Mouse (Mus musculus) MEL (cell line): ENCODE data around the gene Parp16. TPM values are rescaled to one million over a fixed set of nuclear protein-coding genes. Genes with fewer than 3 reads are reported as not detected.

Source experiments
- DNase-seq: peaks from one replicate; pipeline ENCODE4 v3.0.0; 2011; ENCODE audit warnings: low read depth, low spot score
- H3K27ac ChIP-seq: 2 replicates; pipeline ENCODE4 v1.5.1; 2012; ENCODE audit warnings: low read depth, mild to moderate bottlenecking, control low read depth, low read length, moderate library complexity; ENCODE audit not compliant: control insufficient read depth
- H3K27me3 ChIP-seq, 2 experiments: fragments of 150-350 bp in 1 of 2; sonication (generic) in 1 of 2; 2 replicates each; pipeline ENCODE4 v1.6.1; 2012; ENCODE audit warnings: low read length in 2 of 2, mild to moderate bottlenecking in 2 of 2, improper control_type of control experiment in 1 of 2, moderate library complexity in 1 of 2; ENCODE audit not compliant: insufficient read depth in 2 of 2, control insufficient read depth in 1 of 2
- H3K36me3 ChIP-seq, 2 experiments: 2 replicates each; pipeline ENCODE4 v1.6.1; 2012 to 2014; ENCODE audit warnings: low read length in 2 of 2, improper control_type of control experiment in 1 of 2, inconsistent platforms in 1 of 2, mild to moderate bottlenecking in 1 of 2; ENCODE audit not compliant: insufficient read depth in 2 of 2, control insufficient read depth in 1 of 2
- H3K4me1 ChIP-seq, 2 experiments: fragments of 150-350 bp in 1 of 2; sonication (generic) in 1 of 2; 2 replicates each; pipeline ENCODE4 v1.6.1; 2012; ENCODE audit warnings: low read length in 2 of 2, improper control_type of control experiment in 1 of 2, mild to moderate bottlenecking in 1 of 2; ENCODE audit not compliant: insufficient read depth in 2 of 2, control insufficient read depth in 1 of 2
- H3K4me3 ChIP-seq, 2 experiments: fragments of 150-350 bp in 1 of 2; sonication (generic) in 1 of 2; 2 replicates each; pipeline ENCODE4 v1.5.1; 2012; ENCODE audit warnings: low read depth in 2 of 2, low read length in 2 of 2, mild to moderate bottlenecking in 2 of 2, moderate library complexity in 2 of 2, control low read depth in 1 of 2, improper control_type of control experiment in 1 of 2; ENCODE audit not compliant: control insufficient read depth in 1 of 2, insufficient read depth in 1 of 2
- H3K79me2 ChIP-seq: 2 replicates; pipeline ENCODE4 v1.6.1; 2012; ENCODE audit warnings: mild to moderate bottlenecking, low read length, moderate library complexity; ENCODE audit not compliant: control insufficient read depth, poor library complexity, insufficient read depth
- H3K9ac ChIP-seq: 2 replicates; pipeline ENCODE4 v1.6.1; 2012; ENCODE audit warnings: low read depth, mild to moderate bottlenecking, control low read depth, low read length, moderate library complexity; ENCODE audit not compliant: control insufficient read depth, poor library complexity, severe bottlenecking
- H3K9me3 ChIP-seq: fragments of 150-350 bp; sonication (generic); replicated peaks from 2 replicates; pipeline ENCODE4 v1.6.1; 2012; ENCODE audit warnings: mild to moderate bottlenecking, low read length, improper control_type of control experiment, moderate library complexity; ENCODE audit not compliant: insufficient read depth
- BHLHE40 ChIP-seq: IDR thresholded peaks from 2 replicates; pipeline ENCODE4 v1.6.1; 2012; ENCODE audit warnings: low read depth, mild to moderate bottlenecking, inconsistent platforms, low read length, improper control_type of control experiment, borderline replicate concordance
- CHD1 ChIP-seq: IDR thresholded peaks from 2 replicates; pipeline ENCODE4 v1.6.1; 2012; ENCODE audit warnings: low read depth, mild to moderate bottlenecking, inconsistent platforms, low read length, improper control_type of control experiment
- CHD2 ChIP-seq: IDR thresholded peaks from 2 replicates; pipeline ENCODE4 v1.6.1; 2011; ENCODE audit warnings: low read length, improper control_type of control experiment
- CTCF ChIP-seq, 3 experiments: IDR thresholded peaks in 2 of 3; conservative IDR thresholded peaks in 1 of 3; 2 replicates each; pipeline ENCODE4 v1.5.1; 2011 to 2012; ENCODE audit warnings: low read length in 3 of 3, low read depth in 2 of 3, mild to moderate bottlenecking in 2 of 3, improper control_type of control experiment in 1 of 3, inconsistent platforms in 1 of 3, mixed read lengths in 1 of 3, moderate library complexity in 1 of 3; ENCODE audit not compliant: control insufficient read depth in 1 of 3, insufficient read depth in 1 of 3, poor library complexity in 1 of 3, severe bottlenecking in 1 of 3
- E2F4 ChIP-seq: IDR thresholded peaks from 2 replicates; pipeline ENCODE4 v1.6.1; 2011; ENCODE audit warnings: low read depth, low read length, improper control_type of control experiment, borderline replicate concordance
- ELF1 ChIP-seq: IDR thresholded peaks from 2 replicates; pipeline ENCODE4 v1.6.1; 2014; ENCODE audit warnings: low read depth, mild to moderate bottlenecking, inconsistent platforms, low read length, improper control_type of control experiment, moderate library complexity
- GABPA ChIP-seq: IDR thresholded peaks from 2 replicates; pipeline ENCODE4 v1.6.1; 2012; ENCODE audit warnings: low read depth, mild to moderate bottlenecking, inconsistent platforms, low read length, improper control_type of control experiment, moderate library complexity
- GATA1 ChIP-seq: IDR thresholded peaks from 2 replicates; pipeline ENCODE4 v1.6.1; 2011; ENCODE audit warnings: low read depth, low read length, improper control_type of control experiment
- JUND ChIP-seq: IDR thresholded peaks from 2 replicates; pipeline ENCODE4 v1.6.1; 2011; ENCODE audit warnings: low read depth, mild to moderate bottlenecking, improper control_type of control experiment, low read length
- KAT2A ChIP-seq: conservative IDR thresholded peaks from 2 replicates; pipeline ENCODE4 v1.6.1; 2012; ENCODE audit warnings: low read depth, low read length, improper control_type of control experiment, inconsistent platforms
- MAX ChIP-seq: IDR thresholded peaks from 2 replicates; pipeline ENCODE4 v1.6.1; 2011; ENCODE audit warnings: low read length, improper control_type of control experiment
- MAZ ChIP-seq: IDR thresholded peaks from 2 replicates; pipeline ENCODE4 v1.6.1; 2012; ENCODE audit warnings: low read depth, mild to moderate bottlenecking, inconsistent platforms, low read length, improper control_type of control experiment
- MYB ChIP-seq: IDR thresholded peaks from 2 replicates; pipeline ENCODE4 v1.6.1; 2011; ENCODE audit warnings: mild to moderate bottlenecking, low read depth, low read length, improper control_type of control experiment
- MYC ChIP-seq: IDR thresholded peaks from 2 replicates; pipeline ENCODE4 v1.6.1; 2011; ENCODE audit warnings: low read depth, mild to moderate bottlenecking, low read length, improper control_type of control experiment, moderate library complexity
- NELFE ChIP-seq: IDR thresholded peaks from 2 replicates; pipeline ENCODE4 v1.6.1; 2011; ENCODE audit warnings: low read depth, low read length, improper control_type of control experiment
- POLR2AphosphoS2 ChIP-seq: IDR thresholded peaks from 2 replicates; pipeline ENCODE4 v1.6.1; 2011; ENCODE audit warnings: low read length, improper control_type of control experiment
- RAD21 ChIP-seq: IDR thresholded peaks from 2 replicates; pipeline ENCODE4 v1.6.1; 2011; ENCODE audit warnings: mild to moderate bottlenecking, low read depth, low read length, improper control_type of control experiment
- SIN3A ChIP-seq: IDR thresholded peaks from 2 replicates; pipeline ENCODE4 v1.6.1; 2012; ENCODE audit warnings: low read length, improper control_type of control experiment, inconsistent platforms
- SMC3 ChIP-seq: IDR thresholded peaks from 2 replicates; pipeline ENCODE4 v1.6.1; 2011; ENCODE audit warnings: low read depth, low read length, improper control_type of control experiment
- TBP ChIP-seq: IDR thresholded peaks from 2 replicates; pipeline ENCODE4 v1.8.0; 2011; ENCODE audit warnings: low read depth, low read length, improper control_type of control experiment
- UBTF ChIP-seq: IDR thresholded peaks from 2 replicates; pipeline ENCODE4 v1.6.1; 2012; ENCODE audit warnings: low read depth, mild to moderate bottlenecking, inconsistent platforms, low read length, improper control_type of control experiment, moderate library complexity, borderline replicate concordance; ENCODE audit not compliant: insufficient read depth
- USF2 ChIP-seq, 2 experiments: IDR thresholded peaks; 2 replicates each; pipeline ENCODE4 v1.6.1; 2011 to 2012; ENCODE audit warnings: improper control_type of control experiment in 2 of 2, low read length in 2 of 2, borderline replicate concordance in 1 of 2, inconsistent platforms in 1 of 2, low read depth in 1 of 2, mild to moderate bottlenecking in 1 of 2; ENCODE audit not compliant: insufficient read depth in 1 of 2
- ZC3H11A ChIP-seq: IDR thresholded peaks from 2 replicates; pipeline ENCODE4 v1.6.1; 2012; ENCODE audit warnings: low read depth, mild to moderate bottlenecking, inconsistent platforms, low read length, improper control_type of control experiment
- ZMIZ1 ChIP-seq: IDR thresholded peaks from 2 replicates; pipeline ENCODE4 v1.6.1; 2012; ENCODE audit warnings: low read depth, mild to moderate bottlenecking, inconsistent platforms, low read length, improper control_type of control experiment, moderate library complexity
- ZNF384 ChIP-seq: IDR thresholded peaks from 2 replicates; pipeline ENCODE4 v1.6.1; 2012; ENCODE audit warnings: low read depth, mild to moderate bottlenecking, inconsistent platforms, low read length, improper control_type of control experiment
- polyA plus RNA-seq, 2 experiments: library from polyadenylated mRNA; stranded (reverse) in 1 of 2; unstranded in 1 of 2; fragments of >175 nt in 1 of 2; fragments of >200 nt in 1 of 2; gene quantifications; 2 replicates each; pipeline versions ENCODE4 v1.2.1 to v1.2.4; 2012; ENCODE audit warnings: low replicate concordance in 2 of 2, low read depth in 1 of 2; ENCODE audit not compliant: insufficient read length in 2 of 2, insufficient read depth in 1 of 2, missing spikeins in 1 of 2
- total RNA-seq: library from RNA; depleted of rRNA; stranded (reverse); fragments of 300-350 nt; gene quantifications from 2 replicates; pipeline ENCODE4 v1.2.3, GENCODE M21; 2012

Gene Parp16
- total and polyA plus RNA-seq, 3 experiments: 1.3 to 5.1 TPM; not detected in 1

- Histone ChIP-seq H3K36me3 (no peaks in the 10 kb centered on the region), H3K79me2 (no peaks in the 10 kb centered on the region), H3K4me1 (no peaks in the 10 kb centered on the region), H3K4me3 (no peak overlapping the region), H3K27ac (no peak overlapping the region), H3K27me3 (peaks cover 0 to 5% of the 10 kb centered on the region in 2 experiments), H3K9ac (no peak overlapping the region), H3K9me3 (no peaks in the 10 kb centered on the region)
- no peak for DNase-seq
- TF ChIP-seq SMC3 (no peak), CHD1 (no peak), JUND (no peak), ELF1 (no peak)
Measured at GRCm38 (mm10) chr9:65161881-65162280, 33.3 kb upstream of the Parp16 start.

GRCm38 (mm10) chr9:65162711-65163639 is 32.2 kb upstream of the Parp16 start:
- TF ChIP-seq MYB (no peak), TBP (no peak), ZNF384 (no peak)
- Histone ChIP-seq H3K4me1 (no peaks in the 10 kb centered on the region), H3K9me3 (no peaks in the 10 kb centered on the region), H3K9ac (no peak overlapping the region), H3K4me3 (no peak overlapping the region), H3K79me2 (no peaks in the 10 kb centered on the region), H3K36me3 (no peaks in the 10 kb centered on the region), H3K27ac (no peak overlapping the region), H3K27me3 (peaks cover 0 to 3% of the 10 kb centered on the region in 2 experiments)
- no peak for DNase-seq

GRCm38 (mm10) chr9:65164870-65165269 is 30.3 kb upstream of the Parp16 start:
- H3K79me2 ChIP-seq: no peaks in the 10 kb centered on the region
- no peak overlapping the region for H3K27ac ChIP-seq
- H3K4me1 ChIP-seq: no peaks in the 10 kb centered on the region
- no peak overlapping the region for H3K4me3 ChIP-seq
- peaks cover 0 to 1% of the 10 kb centered on the region in 2 experiments; a peak in 3 of 4 replicates for H3K27me3 ChIP-seq
- H3K36me3 ChIP-seq: no peaks in the 10 kb centered on the region
- no peaks in the 10 kb centered on the region for H3K9me3 ChIP-seq
- no peak overlapping the region for H3K9ac ChIP-seq
- peak; percentile 60 for DNase-seq
- TF ChIP-seq MAZ: no peak
- TF ChIP-seq CHD2: no peak
- no peak for TF ChIP-seq NELFE
- TF ChIP-seq MYC: no peak
- no peak for TF ChIP-seq USF2 (IDR thresholded peaks at IDR 0.05; ENCODE audit: borderline replicate concordance in 1 of 2, insufficient read depth in 1 of 2, low read depth in 1 of 2, low read length in 2 of 2)
- TF ChIP-seq GABPA: no peak
- TF ChIP-seq UBTF: no peak
- TF ChIP-seq SIN3A: no peak
- TF ChIP-seq BHLHE40: no peak
- no peak for TF ChIP-seq KAT2A
- TF ChIP-seq CTCF (IDR thresholded peaks at IDR 0.05 in 2 of 3, conservative IDR thresholded peaks at IDR 0.05 in 1 of 3; ENCODE audit: control insufficient read depth in 1 of 3, insufficient read depth in 1 of 3, low read depth in 2 of 3, low read length in 3 of 3, poor library complexity in 1 of 3, severe bottlenecking in 1 of 3): peak; percentile 41 to 64 (median 47)
- no peak for TF ChIP-seq ZMIZ1
- TF ChIP-seq ZC3H11A: peak; percentile 46
- TF ChIP-seq E2F4: no peak
- no peak for TF ChIP-seq POLR2AphosphoS2
- TF ChIP-seq GATA1: no peak
- TF ChIP-seq MAX: no peak
- TF ChIP-seq ZNF384: no peak
- peak; percentile 59 for TF ChIP-seq RAD21
- TF ChIP-seq SMC3: peak; percentile 54
- no peak for TF ChIP-seq MYB
